Mouse (Mus musculus) intestine, embryonic 15.5 days (tissue): ENCODE measurements around the gene Lce3a. TPM values are rescaled to one million over a fixed set of nuclear protein-coding genes. Genes with fewer than 3 reads are reported as not detected.

Experiments used
- ATAC-seq: fragments of 200-750 bp; cut with Nextera tagmentation; 2 replicates; pipeline ENCODE4 v1.8.0; 2017; ENCODE audit warnings: moderate TSS enrichment, moderate library complexity
- H3K27ac ChIP-seq: fragments of 300-500 bp; sonication (generic); 2 replicates; pipeline ENCODE4 v1.5.1; 2015; ENCODE audit warnings: mild to moderate bottlenecking, inconsistent platforms
- H3K27me3 ChIP-seq: fragments of 300-500 bp; sonication (generic); replicated peaks from 2 replicates; pipeline ENCODE4 v1.6.1; 2015; ENCODE audit warnings: inconsistent platforms
- H3K36me3 ChIP-seq: fragments of 300-500 bp; sonication (generic); 2 replicates; pipeline ENCODE4 v1.6.1; 2015; ENCODE audit warnings: inconsistent platforms
- H3K4me1 ChIP-seq: fragments of 300-500 bp; sonication (generic); replicated peaks from 2 replicates; pipeline ENCODE4 v1.6.1; 2015; ENCODE audit warnings: inconsistent platforms
- H3K4me2 ChIP-seq: fragments of 300-500 bp; sonication (generic); replicated peaks from 2 replicates; pipeline ENCODE4 v1.6.1; 2015; ENCODE audit warnings: mild to moderate bottlenecking, inconsistent platforms
- H3K4me3 ChIP-seq: fragments of 300-500 bp; sonication (generic); replicated peaks from 2 replicates; pipeline ENCODE4 v1.5.1; 2015; ENCODE audit warnings: inconsistent platforms
- H3K9ac ChIP-seq: fragments of 300-500 bp; sonication (generic); 2 replicates; pipeline ENCODE4 v1.6.1; 2015; ENCODE audit warnings: inconsistent platforms
- H3K9me3 ChIP-seq: fragments of 300-500 bp; sonication (generic); 2 replicates; pipeline ENCODE4 v1.6.1; 2016; ENCODE audit warnings: inconsistent platforms
- whole genome bisulfite sequencing: fragments of 180-500 bp; shearing (Covaris S2); methylation state at CpG from one replicate; pipeline ENCODE4 v1.1.7; 2015; 5-methylcytosine and 5-hydroxymethylcytosine counted together
- polyA plus RNA-seq: library from polyadenylated mRNA; unstranded; fragments of >200 nt; fragmentation: Nextera tagmentation; extraction: Ambion mirVana; gene quantifications from 2 replicates; pipeline ENCODE4 v1.2.1, GENCODE M21; 2015

The Lce3a gene
- not detected in 2 replicates for polyA plus RNA-seq

DNA sequence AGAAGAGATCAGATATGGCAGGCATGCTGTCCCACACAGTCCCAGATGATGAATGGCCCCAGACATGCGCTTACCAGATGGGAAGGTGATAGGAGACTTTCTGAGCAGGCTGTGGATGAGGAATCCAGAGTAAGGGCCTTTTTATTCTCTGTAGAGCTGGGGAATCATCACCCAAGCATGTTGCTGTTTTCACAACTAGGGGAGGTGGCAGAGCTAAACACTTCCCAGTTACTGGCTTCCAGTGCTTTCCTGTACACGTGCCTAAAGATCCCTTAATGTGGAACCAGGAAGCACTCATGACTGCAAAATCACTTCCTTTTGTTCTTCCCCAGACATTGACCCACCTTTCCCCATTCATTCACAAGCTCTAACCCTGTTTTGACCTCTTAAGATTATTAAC lies at the start of gene Lce3a:
Gene Lce3a, minus strand, starts transcription at position 101 of the 400 bp plus-strand sequence.
- Histone ChIP-seq H3K27me3 (no peaks in the 10 kb centered on the region), H3K4me3 (no peak within 1 kb of the TSS), H3K4me2 (no peak within 1 kb of the TSS), H3K4me1 (no peaks in the 10 kb centered on the region), H3K27ac (no peak within 1 kb of the TSS), H3K9ac (no peak within 1 kb of the TSS), H3K9me3 (no peaks in the 10 kb centered on the region), H3K36me3 (no peaks in the 10 kb centered on the region)
- no peak for ATAC-seq
- 60% methylated on average over 2 of the region's 2 CpGs for WGBS

DNA sequence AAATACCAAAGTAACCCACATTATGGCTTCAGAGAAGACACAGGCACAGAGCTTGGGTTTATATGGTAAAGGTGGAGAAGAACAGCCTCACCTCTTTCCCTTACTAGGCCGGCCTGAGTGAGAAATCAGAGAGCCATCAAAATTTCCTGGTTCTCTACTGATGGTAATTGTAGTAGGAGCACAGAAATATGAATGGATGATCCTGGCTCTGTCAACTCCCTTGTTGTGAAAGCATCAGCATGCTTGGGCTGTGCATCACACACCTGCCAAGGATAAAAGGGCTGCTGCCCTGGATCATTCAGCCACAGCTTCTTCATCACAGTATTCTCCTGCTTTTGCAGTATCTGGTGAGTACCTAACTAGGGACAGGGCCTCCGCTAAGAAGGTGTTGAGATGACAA lies 40.7 kb upstream of the Lce3a start, which contains the start of gene Lce3e:
Gene Lce3e, plus strand, starts transcription at position 301 of the 400 bp plus-strand sequence.
- Histone ChIP-seq H3K36me3 (no peaks in the 10 kb centered on the region), H3K4me2 (no peak within 1 kb of the TSS)
- WGBS, result 92% methylated on average over 2 of the region's 2 CpGs

DNA sequence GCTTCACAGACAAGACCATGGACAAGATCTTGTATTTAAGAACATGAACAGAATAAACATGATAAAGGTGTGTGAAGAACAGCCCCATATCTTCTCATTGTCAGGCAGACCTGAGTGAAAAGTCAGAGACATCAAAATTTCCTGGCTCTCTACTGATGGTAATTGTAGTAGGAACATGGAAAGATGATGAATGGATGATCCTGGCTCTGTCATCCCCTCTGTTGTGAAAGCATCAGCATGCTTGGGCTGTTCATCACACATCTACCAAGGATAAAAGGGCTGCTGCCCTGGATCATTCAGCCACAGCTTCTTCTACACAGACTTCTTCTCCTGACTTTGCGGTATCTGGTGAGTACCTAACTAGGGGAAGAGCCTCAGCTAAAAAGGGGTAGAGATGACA lies 31.1 kb upstream of the Lce3a start, which contains the start of gene Lce3d:
Gene Lce3d, plus strand, starts transcription at position 301 of the 400 bp plus-strand sequence.
- no peaks in the 10 kb centered on the region for H3K36me3 ChIP-seq
- H3K27ac ChIP-seq, result no peak within 1 kb of the TSS
- ATAC-seq, result no peak
- no peaks in the 10 kb centered on the region for H3K9me3 ChIP-seq
- no peaks in the 10 kb centered on the region for H3K4me1 ChIP-seq
- H3K4me3 ChIP-seq, result no peak within 1 kb of the TSS
- H3K4me2 ChIP-seq, result no peak within 1 kb of the TSS
- no peak within 1 kb of the TSS for H3K9ac ChIP-seq
- H3K27me3 ChIP-seq, result no peaks in the 10 kb centered on the region
- 83% methylated on average over 1 of the region's 1 CpGs for WGBS

More for the DNA sequence above, 40.7 kb upstream of the Lce3a start, which contains the start of gene Lce3e:
- Histone ChIP-seq H3K9ac (no peak within 1 kb of the TSS), H3K27me3 (no peaks in the 10 kb centered on the region), H3K9me3 (no peaks in the 10 kb centered on the region), H3K4me3 (no peak within 1 kb of the TSS), H3K4me1 (no peaks in the 10 kb centered on the region), H3K27ac (no peak within 1 kb of the TSS)
- ATAC-seq, result no peak

DNA sequence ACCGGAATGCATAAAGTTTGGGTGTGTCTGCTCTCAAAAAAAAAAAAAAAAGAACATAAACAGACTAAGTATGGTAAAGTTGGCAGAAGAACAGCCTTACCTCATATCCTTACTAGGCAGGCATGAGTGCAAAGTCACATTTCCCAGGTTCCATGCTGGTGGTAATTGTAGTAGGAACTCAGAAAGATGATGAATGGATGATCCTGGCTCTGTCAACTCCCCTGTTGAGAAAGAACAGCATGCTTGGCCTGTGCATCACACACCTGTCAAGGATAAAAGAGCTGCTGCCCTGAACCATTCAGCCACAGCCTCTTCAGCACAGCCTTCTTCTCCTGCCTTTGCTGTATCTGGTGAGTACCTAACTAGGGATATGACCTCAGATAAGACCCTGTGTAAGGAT lies 18.2 kb upstream of the Lce3a start, which contains the start of gene Lce3c:
Gene Lce3c, plus strand, starts transcription at position 301 of the 400 bp plus-strand sequence.
- 62% methylated on average over 1 of the region's 1 CpGs for WGBS
- no peaks in the 10 kb centered on the region for H3K36me3 ChIP-seq
- no peak within 1 kb of the TSS for H3K4me2 ChIP-seq
- no peak within 1 kb of the TSS for H3K4me3 ChIP-seq
- no peaks in the 10 kb centered on the region for H3K9me3 ChIP-seq
- H3K9ac ChIP-seq, result no peak within 1 kb of the TSS
- ATAC-seq, result no peak
- H3K27me3 ChIP-seq, result no peaks in the 10 kb centered on the region
- H3K27ac ChIP-seq, result no peak within 1 kb of the TSS
- H3K4me1 ChIP-seq, result no peaks in the 10 kb centered on the region

DNA sequence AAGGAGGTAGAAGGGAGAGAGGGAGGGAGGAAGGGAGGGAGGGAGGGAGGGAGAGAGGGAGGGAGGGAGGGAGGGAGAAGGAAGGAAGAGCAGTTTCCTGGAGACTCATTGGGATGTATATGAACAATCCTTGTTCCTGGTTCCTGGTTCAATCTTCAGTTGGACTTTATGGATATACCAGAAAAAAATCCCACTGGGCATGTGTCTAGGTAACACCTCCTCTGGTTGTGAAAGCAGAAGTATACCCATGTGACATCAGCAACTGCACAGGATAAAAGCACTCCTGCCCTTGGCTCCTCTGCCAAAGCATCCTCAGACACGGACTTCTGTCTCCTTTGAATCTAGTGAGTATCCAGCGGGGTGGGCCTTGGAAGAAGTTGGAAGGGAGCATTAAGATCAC lies 6.6 kb upstream of the Lce3a start, which contains the start of gene Lce3b:
Gene Lce3b, plus strand, starts transcription at position 301 of the 400 bp plus-strand sequence.
- Histone ChIP-seq H3K9ac (no peak within 1 kb of the TSS), H3K4me3 (no peak within 1 kb of the TSS), H3K4me2 (no peak within 1 kb of the TSS), H3K36me3 (no peaks in the 10 kb centered on the region), H3K27me3 (no peaks in the 10 kb centered on the region), H3K27ac (no peak within 1 kb of the TSS), H3K4me1 (no peaks in the 10 kb centered on the region), H3K9me3 (no peaks in the 10 kb centered on the region)
- no peak for ATAC-seq
- WGBS, result 55% methylated on average over 2 of the region's 2 CpGs

DNA sequence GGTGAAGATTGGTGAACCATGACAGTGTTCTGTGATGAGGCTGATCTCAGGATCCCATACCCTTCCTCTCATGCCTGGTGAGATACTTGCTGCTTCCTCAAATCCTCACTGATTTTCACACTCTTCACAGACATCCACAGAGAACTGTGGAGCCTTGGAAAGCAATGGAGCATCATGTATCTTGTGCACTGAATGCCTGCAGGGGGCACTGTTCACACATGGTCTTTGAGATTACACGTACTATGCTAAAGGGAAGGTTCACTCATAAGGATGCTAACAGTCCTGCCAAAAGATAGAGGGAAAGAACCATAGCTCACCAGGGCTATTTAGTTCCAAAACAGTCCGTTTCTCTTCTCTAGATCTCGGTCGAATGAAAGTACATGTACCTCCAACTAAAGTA lies 5.7 kb downstream of the Lce3a start:
- Histone ChIP-seq H3K4me1 (no peaks in the 10 kb centered on the region), H3K36me3 (no peaks in the 10 kb centered on the region), H3K9me3 (no peaks in the 10 kb centered on the region), H3K9ac (no peak overlapping the region), H3K27ac (no peak overlapping the region), H3K27me3 (no peaks in the 10 kb centered on the region), H3K4me3 (no peak overlapping the region), H3K4me2 (no peak overlapping the region)
- ATAC-seq, result no peak
- 52% methylated on average over 4 of the region's 4 CpGs for WGBS

DNA sequence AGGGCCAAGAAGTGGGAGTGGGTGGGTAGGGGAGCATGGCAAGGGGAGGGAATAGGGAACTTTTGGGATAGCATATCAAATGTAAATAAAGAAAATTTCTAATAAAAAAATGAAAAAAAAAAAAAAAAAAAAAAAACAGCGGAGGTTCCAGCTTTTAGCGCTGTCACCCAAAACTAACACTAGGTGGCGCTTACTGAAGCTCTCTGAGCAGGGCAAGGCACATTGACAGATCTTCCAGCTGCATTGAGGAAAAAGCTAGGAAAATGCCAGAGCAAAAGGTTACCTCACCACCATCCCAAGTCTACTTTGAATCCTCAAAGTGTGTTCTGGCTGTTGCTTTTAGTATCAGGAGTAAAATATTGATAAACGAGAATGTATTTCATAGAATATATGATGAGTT lies 18.5 kb downstream of the Lce3a start:
- Histone ChIP-seq H3K27ac (no peak overlapping the region), H3K4me2 (no peak overlapping the region), H3K4me3 (no peak overlapping the region), H3K27me3 (no peaks in the 10 kb centered on the region), H3K36me3 (no peaks in the 10 kb centered on the region), H3K4me1 (no peaks in the 10 kb centered on the region), H3K9ac (no peak overlapping the region), H3K9me3 (no peaks in the 10 kb centered on the region)
- 23% methylated on average over 4 of the region's 4 CpGs for WGBS
- no peak for ATAC-seq

DNA sequence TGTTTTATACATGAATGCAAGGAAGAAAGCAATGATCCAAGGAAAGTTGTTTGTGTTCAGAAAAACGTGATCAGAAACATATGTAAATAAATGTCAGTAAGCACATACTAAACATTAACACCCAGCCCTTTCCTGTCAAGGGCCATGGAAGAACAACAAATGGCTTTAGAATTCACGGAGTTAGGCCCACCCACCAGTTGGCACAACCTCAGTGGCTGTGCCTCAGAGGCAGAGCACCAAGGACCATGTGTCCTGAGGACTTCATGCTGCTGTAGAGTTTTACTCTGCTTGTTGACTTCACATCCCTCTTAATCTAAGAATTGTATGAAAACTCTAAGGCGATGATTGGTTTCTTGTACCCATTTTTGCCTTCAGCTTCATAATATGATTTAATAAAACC lies 20.8 kb downstream of the Lce3a start:
- WGBS, result 40% methylated on average over 3 of the region's 3 CpGs
- H3K9me3 ChIP-seq, result no peaks in the 10 kb centered on the region
- H3K27me3 ChIP-seq, result no peaks in the 10 kb centered on the region
- H3K27ac ChIP-seq, result no peak overlapping the region
- no peak overlapping the region for H3K4me2 ChIP-seq
- H3K9ac ChIP-seq, result no peak overlapping the region
- H3K4me1 ChIP-seq, result no peaks in the 10 kb centered on the region
- H3K4me3 ChIP-seq, result no peak overlapping the region
- ATAC-seq, result no peak
- no peaks in the 10 kb centered on the region for H3K36me3 ChIP-seq

DNA sequence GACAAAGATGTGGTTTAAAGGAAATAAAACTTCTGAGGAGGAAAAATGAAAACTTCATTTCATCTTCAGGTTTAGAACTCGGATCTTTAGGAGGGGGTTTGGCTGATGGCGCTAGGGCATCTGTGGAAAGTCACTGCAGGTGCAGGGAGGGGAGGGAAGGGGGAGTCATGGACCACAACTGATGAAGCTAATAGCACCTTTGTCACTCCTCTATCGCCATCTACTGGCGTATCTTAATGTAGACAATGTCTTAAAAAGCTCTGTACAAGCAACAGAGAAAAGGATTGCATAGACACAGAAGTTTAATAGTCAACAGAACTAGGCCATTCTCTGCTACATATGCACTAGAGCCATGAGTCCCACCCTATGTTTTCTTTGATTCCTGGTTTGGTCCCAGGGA lies 22.4 kb downstream of the Lce3a start:
- no peaks in the 10 kb centered on the region for H3K4me1 ChIP-seq
- no peak overlapping the region for H3K4me2 ChIP-seq
- H3K9me3 ChIP-seq, result no peaks in the 10 kb centered on the region
- no peak overlapping the region for H3K4me3 ChIP-seq
- ATAC-seq, result no peak
- H3K27me3 ChIP-seq, result no peaks in the 10 kb centered on the region
- WGBS, result 29% methylated on average over 4 of the region's 4 CpGs
- H3K9ac ChIP-seq, result no peak overlapping the region
- no peaks in the 10 kb centered on the region for H3K36me3 ChIP-seq
- H3K27ac ChIP-seq, result no peak overlapping the region

DNA sequence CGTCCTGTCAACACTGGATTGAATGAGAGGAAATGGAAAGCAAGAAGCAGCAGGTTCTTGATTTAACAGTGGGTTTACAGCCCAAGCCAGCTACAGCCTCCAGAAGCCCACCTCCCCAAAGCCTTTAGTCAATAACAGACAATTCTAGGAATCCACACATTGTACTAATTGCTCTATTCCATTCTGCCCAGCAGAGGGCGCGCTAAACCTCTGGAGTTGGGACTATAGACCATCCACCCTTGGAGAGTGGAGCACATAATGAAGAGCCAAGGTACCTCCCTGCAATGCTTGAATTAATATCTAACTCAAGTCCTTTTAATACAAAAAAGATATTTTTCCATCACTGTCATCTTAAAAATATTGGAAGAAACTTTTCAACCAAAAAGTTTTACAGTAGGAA lies 23.0 kb downstream of the Lce3a start:
- no peaks in the 10 kb centered on the region for H3K9me3 ChIP-seq
- no peak overlapping the region for H3K9ac ChIP-seq
- no peak overlapping the region for H3K27ac ChIP-seq
- no peak overlapping the region for H3K4me2 ChIP-seq
- 30% methylated on average over 3 of the region's 3 CpGs for WGBS
- no peak for ATAC-seq
- no peaks in the 10 kb centered on the region for H3K27me3 ChIP-seq
- no peaks in the 10 kb centered on the region for H3K36me3 ChIP-seq
- H3K4me1 ChIP-seq, result no peaks in the 10 kb centered on the region
- H3K4me3 ChIP-seq, result no peak overlapping the region

DNA sequence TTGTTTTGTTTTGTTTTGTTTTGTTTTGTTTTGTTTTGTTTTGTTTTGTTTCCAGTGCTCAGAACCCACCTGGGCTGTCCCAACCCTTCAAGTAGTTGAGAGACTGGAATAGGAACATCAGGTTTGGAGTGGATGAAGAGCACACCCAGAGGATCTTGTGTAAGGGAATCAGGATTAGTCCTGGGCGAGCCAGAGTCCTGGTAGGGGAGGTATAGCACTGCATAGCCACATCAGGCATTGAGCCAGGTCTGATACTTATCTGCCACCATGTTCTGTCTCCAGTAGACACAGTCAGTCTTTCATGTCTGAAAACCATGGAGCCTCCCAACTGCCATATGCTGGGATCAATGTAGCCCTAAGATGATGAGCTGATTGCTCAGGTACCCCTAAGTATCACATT lies 31.5 kb downstream of the Lce3a start:
- no peak overlapping the region for H3K27ac ChIP-seq
- WGBS, result 58% methylated on average over 1 of the region's 1 CpGs
- H3K4me1 ChIP-seq, result no peaks in the 10 kb centered on the region
- no peaks in the 10 kb centered on the region for H3K27me3 ChIP-seq
- no peak overlapping the region for H3K4me3 ChIP-seq
- H3K36me3 ChIP-seq, result no peaks in the 10 kb centered on the region
- no peak overlapping the region for H3K4me2 ChIP-seq
- no peaks in the 10 kb centered on the region for H3K9me3 ChIP-seq
- ATAC-seq, result no peak
- H3K9ac ChIP-seq, result no peak overlapping the region

DNA sequence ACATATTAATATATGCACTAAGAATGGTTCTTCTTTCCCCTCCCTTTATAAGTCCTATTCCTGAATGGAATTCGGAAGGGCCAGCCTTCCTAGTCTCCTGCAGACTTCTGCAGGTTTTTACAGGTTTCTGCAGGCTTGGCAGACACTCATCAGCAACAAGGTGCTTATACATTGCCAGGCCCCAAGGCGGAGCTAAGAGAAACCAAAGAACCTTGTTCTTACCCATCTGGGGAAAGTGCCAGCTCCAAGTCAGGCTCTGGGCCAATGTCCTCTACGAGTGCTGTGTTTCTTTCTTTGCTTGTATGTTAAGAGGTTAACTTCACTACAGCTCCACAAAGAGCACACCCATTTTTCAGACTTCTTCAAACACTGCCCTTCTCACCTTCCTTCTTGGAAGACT lies 32.0 kb downstream of the Lce3a start:
- no peak overlapping the region for H3K9ac ChIP-seq

More for the DNA sequence above, 32.0 kb downstream of the Lce3a start:
- Histone ChIP-seq H3K36me3 (no peaks in the 10 kb centered on the region), H3K27me3 (no peaks in the 10 kb centered on the region), H3K27ac (no peak overlapping the region), H3K9me3 (no peaks in the 10 kb centered on the region), H3K4me2 (no peak overlapping the region), H3K4me1 (no peaks in the 10 kb centered on the region), H3K4me3 (no peak overlapping the region)
- no peak for ATAC-seq
- 69% methylated on average over 3 of the region's 3 CpGs for WGBS
